Mouse (Mus musculus) bone marrow macrophage, adult 2 months (primary cell): Measurements from ENCODE around the gene Rtp3.

Experiments
- CTCF ChIP-seq: IDR thresholded peaks from 2 replicates; pipeline ENCODE4 v1.5.1; 2012; ENCODE audit warnings: low read depth, mild to moderate bottlenecking, low read length, moderate library complexity
- POLR2A ChIP-seq: IDR thresholded peaks from 2 replicates; pipeline ENCODE4 v1.6.1; 2012; ENCODE audit warnings: mild to moderate bottlenecking, low read depth, low read length, borderline replicate concordance

DNA sequence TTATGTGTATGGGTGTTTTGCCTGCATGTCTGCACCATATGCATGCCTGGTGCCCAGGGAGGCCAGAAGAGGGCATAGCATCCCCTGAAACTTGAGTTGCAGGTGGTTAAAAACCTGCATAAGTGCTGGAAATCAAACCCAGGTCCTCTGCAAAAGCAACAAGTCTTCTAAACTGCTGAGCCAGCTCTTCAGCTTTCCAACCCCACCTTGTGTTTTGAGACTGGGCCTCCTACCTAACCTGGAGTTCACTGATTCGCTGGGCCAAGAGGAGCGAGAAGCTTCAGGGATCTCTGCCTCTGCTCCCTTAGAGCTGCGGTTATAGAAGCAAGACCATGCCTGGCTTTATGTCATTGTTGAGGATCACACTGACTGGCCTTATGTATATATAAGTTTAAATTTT is 40.3 kb downstream of the Rtp3 start:
- no peak for TF ChIP-seq CTCF
- no peak for TF ChIP-seq POLR2A
